8 mouse cellular contexts compared by ENCODE assay signal in genomic region chr8:125558109-125559065, GRCm38 (mm10). TPM values are rescaled to one million over a fixed set of nuclear protein-coding genes. Genes with fewer than 3 reads are reported as not detected.
DNase-seq lines count a peak whose midpoint lies in the region.

No protein-coding gene starts in this region.

- H3K27me3 ChIP-seq in embryonic facial prominence, embryonic 10.5 days (replicated peaks; ENCODE audit: low read depth, poor library complexity, severe bottlenecking): no peaks in the 10 kb centered on the region
- peaks cover 8% of the 10 kb centered on the region; the same call in 1 of the 2 replicates for H3K27me3 ChIP-seq in midbrain, embryonic 10.5 days (ENCODE audit: low read depth, poor library complexity, severe bottlenecking)

- H3K4me1 ChIP-seq in embryonic facial prominence, embryonic 10.5 days: peaks cover 68% of the 10 kb centered on the region
- peaks cover 68% of the 10 kb centered on the region for H3K4me1 ChIP-seq in midbrain, embryonic 10.5 days

- peak overlapping the region; percentile 73 for H3K27ac ChIP-seq in embryonic facial prominence, embryonic 10.5 days (replicated peaks)
- peak overlapping the region; percentile 80 for H3K27ac ChIP-seq in midbrain, embryonic 10.5 days (replicated peaks)

- DNase-seq in adrenal gland, adult 18-20 months (ENCODE audit: low spot score in 2 of 2): peak; percentile 82 to 83
- DNase-seq in embryonic facial prominence, embryonic 10.5 days (ENCODE audit: low spot score): peak; percentile 50
- DNase-seq in heart, adult 18-20 months: peak; percentile 90 to 91
- DNase-seq in kidney, adult 18-20 months: peak; percentile 82
- peak; percentile 82 for DNase-seq in left cerebral cortex, postnatal 4 days
- DNase-seq in midbrain, embryonic 10.5 days (ENCODE audit: low spot score): peak; percentile 27
- DNase-seq in right cerebral cortex, postnatal 36 days (ENCODE audit: low spot score in 2 of 2): peak; percentile 82 to 86
- peak; percentile 69 to 90 for DNase-seq in urinary bladder, postnatal 36 days (ENCODE audit: low spot score in 2 of 2)

- no peaks in the 10 kb centered on the region for H3K9me3 ChIP-seq in embryonic facial prominence, embryonic 10.5 days
- H3K9me3 ChIP-seq in midbrain, embryonic 10.5 days (replicated peaks): no peaks in the 10 kb centered on the region

- no peak overlapping the region for H3K4me3 ChIP-seq in embryonic facial prominence, embryonic 10.5 days
- H3K4me3 ChIP-seq in midbrain, embryonic 10.5 days: peak overlapping the region; percentile 23; the same call in 1 of the 2 replicates

- WGBS in embryonic facial prominence, embryonic 10.5 days: 60% methylated on average over 23 of the region's 23 CpGs
- 62% methylated on average over 23 of the region's 23 CpGs for WGBS in midbrain, embryonic 10.5 days

- intact Hi-C loops in left cerebral cortex, postnatal 4 days (cut with DNase I): no loop called here

- H3K36me3 ChIP-seq in embryonic facial prominence, embryonic 10.5 days (replicated peaks): no peaks in the 10 kb centered on the region
- H3K36me3 ChIP-seq in midbrain, embryonic 10.5 days: no peaks in the 10 kb centered on the region

RNA-seq across cellular contexts. Expression of gene Sipa1l2, which starts 11.2 kb away (rescaled TPM):
- 10 to 100 TPM; 34.3 to 48.1 TPM for total RNA-seq in adrenal gland, adult 18-20 months (2021)
- polyA plus RNA-seq in embryonic facial prominence, embryonic 10.5 days (2016; fragmentation: Nextera tagmentation; extraction: Ambion mirVana): 12.7 and 14.8 TPM in 2 replicates
- 10 to 100 TPM; 37.9 to 42.2 TPM for total RNA-seq in heart, adult 18-20 months (2021)
- total RNA-seq in left cerebral cortex, postnatal 4 days (2021): 10 to 100 TPM; 43.2 to 46.9 TPM
- 14.8 and 21.9 TPM in 2 replicates for polyA plus RNA-seq in midbrain, embryonic 10.5 days (2016; fragmentation: Nextera tagmentation; extraction: Ambion mirVana)

Comparison
In these comparisons a context has a peak if more than half of its experiments do, and no peak if none do; other contexts are left out.
1. DNase-seq: peak in every context shown above with its lines; median percentile 90 in heart, adult 18-20 months; 84 in right cerebral cortex, postnatal 36 days; 82 in adrenal gland, adult 18-20 months; 82 in kidney, adult 18-20 months; 82 in left cerebral cortex, postnatal 4 days; 80 in urinary bladder, postnatal 36 days; 50 in embryonic facial prominence, embryonic 10.5 days; 27 in midbrain, embryonic 10.5 days.